Mouse (Mus musculus) cortical plate, adult 2 months (tissue): ENCODE data around the gene Jazf1.

Experiments used
- CTCF ChIP-seq: fragments of 200-500 bp; IDR thresholded peaks from 2 replicates; pipeline ENCODE4 v1.5.1; 2011; ENCODE audit warnings: mild to moderate bottlenecking, control low read depth, low read length; ENCODE audit not compliant: insufficient read depth; ENCODE audit errors: extremely low read depth
- POLR2A ChIP-seq: fragments of 200-500 bp; IDR thresholded peaks from 2 replicates; pipeline ENCODE4 v1.6.1; 2011; ENCODE audit warnings: mild to moderate bottlenecking, low read length, control low read depth; ENCODE audit not compliant: insufficient read depth; ENCODE audit errors: extremely low read depth

GRCm38 (mm10) chr6:52925458-52926042 is 142.9 kb downstream of the Jazf1 start:
- TF ChIP-seq CTCF, result no peak
- no peak for TF ChIP-seq POLR2A
